Mouse (Mus musculus) megakaryocyte-erythroid progenitor cell, adult 5-6 weeks (primary cell): ENCODE measurements at regions not wholly inside any gene's neighbourhood (a gene's known extent, or its start where the extent isn't known, plus 50 kb on each side); places are given as distances from the start of the nearest gene placed in this dataset.
A peak's percentile ranks its signal among the peaks of the same experiment; 100 is the strongest.

Experiments
- ATAC-seq: replicated peaks from 2 replicates; pipeline ENCODE4 v1.8.0; 2016; ENCODE audit warnings: mild to moderate bottlenecking, inconsistent platforms; ENCODE audit not compliant: severe bottlenecking, poor library complexity, low FRiP score, low TSS enrichment

- no peak for ATAC-seq
These were observed 123.9 kb downstream of the Tmem161b start for GRCm38 (mm10) chr13:84345791-84346511.

GRCm38 (mm10) chr13:84346569-84346968 is 124.5 kb downstream of the Tmem161b start:
- no peak for ATAC-seq

- no peak for ATAC-seq
These were observed 125.3 kb downstream of the Tmem161b start for GRCm38 (mm10) chr13:84347181-84347913.

- peak; percentile 89 for ATAC-seq
These were observed 126.0 kb downstream of the Tmem161b start for GRCm38 (mm10) chr13:84347914-84348700.

GRCm38 (mm10) chr13:84348701-84348975 is 126.5 kb downstream of the Tmem161b start:
- ATAC-seq, result 0 out of 2 replicates have a peak, but pooled peaks have one; percentile 10

GRCm38 (mm10) chr13:84349001-84349720 is 127.1 kb downstream of the Tmem161b start:
- ATAC-seq, result no peak

GRCm38 (mm10) chr13:84349721-84350040 is 127.6 kb downstream of the Tmem161b start:
- ATAC-seq, result no peak

- ATAC-seq, result no peak
These were observed 128.7 kb downstream of the Tmem161b start for GRCm38 (mm10) chr13:84350791-84351190.

GRCm38 (mm10) chr13:84356455-84356854 is 134.4 kb downstream of the Tmem161b start:
- no peak for ATAC-seq

- no peak for ATAC-seq
These were observed 138.4 kb downstream of the Tmem161b start for GRCm38 (mm10) chr13:84360536-84360935.

GRCm38 (mm10) chr13:84364069-84364468 is 142.0 kb downstream of the Tmem161b start:
- ATAC-seq, result 0 out of 2 replicates have a peak, but pooled peaks have one; percentile 50

- no peak for ATAC-seq
These were observed 143.4 kb downstream of the Tmem161b start for GRCm38 (mm10) chr13:84365503-84365902.

GRCm38 (mm10) chr13:84366017-84366416 is 143.9 kb downstream of the Tmem161b start:
- ATAC-seq, result no peak

- ATAC-seq, result no peak
These were observed 144.7 kb downstream of the Tmem161b start for GRCm38 (mm10) chr13:84366839-84367238.

- ATAC-seq, result no peak
These were observed 146.1 kb downstream of the Tmem161b start for GRCm38 (mm10) chr13:84368225-84368624.

- no peak for ATAC-seq
These were observed 152.7 kb downstream of the Tmem161b start for GRCm38 (mm10) chr13:84374711-84375257.

- no peak for ATAC-seq
These were observed 153.8 kb downstream of the Tmem161b start for GRCm38 (mm10) chr13:84375941-84376340.

GRCm38 (mm10) chr13:84378553-84379332 is 156.6 kb downstream of the Tmem161b start:
- no peak for ATAC-seq

GRCm38 (mm10) chr13:84391554-84391953 is 169.5 kb downstream of the Tmem161b start:
- ATAC-seq, result no peak
